Mouse (Mus musculus) ES-Bruce4 (cell line): ENCODE data around the gene Tmem50b.

Experiments
- CTCF ChIP-seq: IDR thresholded peaks from one replicate; pipeline ENCODE4 v1.8.1; 2011; ENCODE audit warnings: low read depth, low read length
- EP300 ChIP-seq: IDR thresholded peaks from 2 replicates; pipeline ENCODE4 v1.6.1; 2011; ENCODE audit warnings: low read depth, low read length; ENCODE audit not compliant: insufficient read depth
- POLR2A ChIP-seq: IDR thresholded peaks from one replicate; pipeline ENCODE4 v1.8.1; 2011; ENCODE audit warnings: low read length; ENCODE audit not compliant: insufficient read depth

GRCm38 (mm10) chr16:91541573-91542081 is 56.0 kb downstream of the Tmem50b start:
- TF ChIP-seq POLR2A (no peak), CTCF (no peak), EP300 (no peak)
